Mouse (Mus musculus) lung, adult 2 months (tissue): ENCODE data around the gene Tmem18. TPM values are rescaled to one million over a fixed set of nuclear protein-coding genes. Genes with fewer than 3 reads are reported as not detected.

Experiments used
- DNase-seq: peaks from one replicate; pipeline ENCODE4 v3.0.0; 2022
- H3K4me1 ChIP-seq: fragments of 200-500 bp; 2 replicates; pipeline ENCODE4 v1.6.1; 2011; ENCODE audit warnings: low read length; ENCODE audit not compliant: control insufficient read depth, insufficient read depth
- H3K4me3 ChIP-seq: fragments of 200-500 bp; replicated peaks from 2 replicates; pipeline ENCODE3; 2011; ENCODE audit warnings: low read depth, mild to moderate bottlenecking, control low read depth, low read length; ENCODE audit errors: extremely low read depth
- CTCF ChIP-seq: fragments of 200-500 bp; IDR thresholded peaks from 2 replicates; pipeline ENCODE4 v1.5.1; 2011; ENCODE audit warnings: mild to moderate bottlenecking, low read length, control low read depth; ENCODE audit not compliant: insufficient read depth
- POLR2A ChIP-seq: fragments of 200-500 bp; IDR thresholded peaks from 2 replicates; pipeline ENCODE4 v1.6.1; 2011; ENCODE audit warnings: low read depth, mild to moderate bottlenecking, control low read depth, low read length, borderline replicate concordance; ENCODE audit errors: extremely low read depth
- polyA plus RNA-seq: library from polyadenylated mRNA; depleted of rRNA; stranded (reverse); fragments of >200 nt; gene quantifications from 2 replicates; pipeline ENCODE4 v1.2.3, GENCODE M21; 2012; rRNA removed

Tmem18 gene
- polyA plus RNA-seq, 1 experiment = 18.8 TPM

DNA sequence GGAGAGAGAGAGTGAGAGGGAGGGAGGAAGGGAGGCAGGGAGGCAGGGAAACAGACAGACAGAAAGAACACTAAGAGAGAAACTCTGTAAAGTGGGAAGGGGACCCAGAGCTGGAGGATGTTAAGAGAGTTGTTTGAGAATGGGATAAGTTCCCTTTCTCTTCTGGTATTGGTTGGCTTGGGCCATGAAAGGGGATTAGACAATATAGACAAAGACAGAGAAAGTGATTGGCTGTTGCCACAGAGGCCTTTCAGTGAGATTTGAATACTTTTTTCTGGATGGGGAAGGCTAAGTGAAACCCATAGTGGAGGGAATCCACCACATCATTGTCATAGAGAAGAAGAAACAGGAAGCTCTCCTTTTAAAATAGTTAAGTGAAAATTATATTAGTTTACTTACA is 50.3 kb downstream of the Tmem18 start:
- no peak for TF ChIP-seq CTCF
- TF ChIP-seq POLR2A = no peak
- no peak for DNase-seq
- Histone ChIP-seq H3K4me3 (no peak overlapping the region), H3K4me1 (no peaks in the 10 kb centered on the region)

Other genes with a start within 250 kb of the Tmem18 start
- 1.8 and 2.5 TPM in 2 replicates for gene Sntg2, start 211.1 kb upstream of the Tmem18 start, polyA plus RNA-seq